Mouse (Mus musculus) adipose tissue, adult 10 weeks (tissue): Measurements from ENCODE around the gene Sult1c2. TPM values are rescaled to one million over a fixed set of nuclear protein-coding genes. Genes with fewer than 3 reads are reported as not detected.

Experiments
- polyA plus RNA-seq: library from polyadenylated mRNA; stranded (reverse); fragments of 350-450 nt; fragmentation: Illumina TruSeq; extraction: RNeasy Lipid Tissue Mini Kit (QIAGEN cat#74804); gene quantifications from one replicate; pipeline ENCODE4 v1.2.3, GENCODE M21; 2014; ENCODE audit warnings: low read depth, low replicate concordance

The Sult1c2 gene
- polyA plus RNA-seq, result 6.1 TPM

DNA sequence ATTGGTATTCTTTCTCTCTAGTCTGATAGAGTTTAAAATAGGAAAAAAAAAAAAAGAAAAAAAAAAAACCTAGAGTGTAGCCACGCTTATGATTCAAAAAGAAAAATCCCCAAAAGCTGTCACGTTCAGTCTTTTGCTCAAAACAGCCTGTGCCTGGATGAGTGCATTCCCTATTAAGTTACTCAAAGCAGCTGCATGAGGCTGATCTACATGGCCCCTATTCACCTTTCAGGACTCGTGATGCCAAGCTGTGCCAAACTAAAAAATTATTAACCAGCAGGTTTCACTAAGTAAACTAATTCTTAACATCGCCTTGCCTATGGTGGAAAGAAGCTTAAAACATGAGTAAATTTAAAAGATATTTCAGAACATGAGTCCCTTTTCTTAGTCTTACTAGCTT is at the start of gene Sult1c2:
TSS of gene Sult1c2 (minus strand) at position 134 of the 400 bp plus-strand sequence.

Other genes starting within 250 kb of the Sult1c2 start
- 0.60 TPM for gene Sgo1, start 157.0 kb downstream of the Sult1c2 start, polyA plus RNA-seq
- not detected for gene Sult1c1, start 144.3 kb upstream of the Sult1c2 start, polyA plus RNA-seq